Mouse (Mus musculus) liver, adult 2 months (tissue): ENCODE data around the gene Fhl3.

Source experiments
- CTCF ChIP-seq: fragments of 200-500 bp; IDR thresholded peaks from 2 replicates; pipeline ENCODE4 v1.5.1; 2011; ENCODE audit warnings: low read depth, low read length, control low read depth
- POLR2A ChIP-seq: fragments of 200-500 bp; IDR thresholded peaks from 2 replicates; pipeline ENCODE4 v1.6.1; 2011; ENCODE audit warnings: low read length, control low read depth; ENCODE audit not compliant: insufficient read depth; ENCODE audit errors: extremely low read depth

DNA sequence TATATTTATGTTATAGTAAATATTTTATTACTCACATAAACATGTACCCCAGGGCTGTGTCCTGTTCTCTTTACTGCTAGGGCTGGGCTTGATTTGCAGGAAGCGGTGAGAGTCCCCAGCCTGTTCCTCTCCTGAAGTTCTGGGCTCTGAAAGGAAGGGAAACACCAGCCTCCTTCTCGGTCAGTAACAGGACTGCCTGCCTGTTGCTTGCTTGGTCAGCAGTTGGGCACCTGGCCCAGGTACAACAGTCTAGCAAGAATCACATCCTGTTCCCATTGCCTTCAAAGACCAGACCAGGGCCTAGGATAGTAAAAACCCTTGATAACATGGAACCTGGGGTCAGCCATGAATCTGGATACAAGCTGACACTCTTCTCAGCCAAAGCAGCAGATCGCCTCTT is 39.9 kb upstream of the Fhl3 start:
- TF ChIP-seq CTCF (no peak), POLR2A (no peak)
